In the genomic region with DNA sequence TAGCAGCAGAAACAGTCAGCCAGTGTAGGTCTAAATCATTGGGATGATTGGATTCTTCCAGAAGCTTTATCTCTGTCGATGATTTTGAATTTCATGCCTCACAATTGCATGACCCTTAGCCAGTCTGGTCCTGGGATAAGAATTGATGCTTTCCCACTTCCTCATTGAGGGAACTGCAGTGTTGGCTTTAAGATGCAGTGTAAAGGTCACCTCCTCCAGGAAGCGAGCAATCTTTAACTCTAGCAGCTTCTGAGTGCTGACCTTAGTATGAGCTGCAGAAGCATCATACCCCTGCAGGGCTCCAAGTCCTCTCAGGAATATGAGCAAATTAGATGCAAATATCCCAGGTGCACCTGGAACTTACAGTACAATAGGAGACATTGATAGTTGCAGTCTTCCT, we compare ENCODE assay signal across 27 mouse cellular contexts.
DNase-seq lines count a peak whose midpoint lies in the region; ATAC-seq and TF ChIP-seq lines count a peak whose summit lies in the region.
"Had no signal": no experiment of that assay in that cellular context is flagged by ENCODE, and none has a peak within 500 bp of the region (broad histone marks: within the 10 kb centered on the region; RNA-seq: fewer than 3 reads in every experiment).

No protein-coding gene starts in this region.

- H3K4me1 ChIP-seq in CH12.LX (ENCODE audit: control insufficient read depth in 1 of 2, insufficient read depth in 2 of 2): peaks cover 21 to 92% of the 10 kb centered on the region in 2 experiments
- H3K4me1 ChIP-seq in intestine, postnatal 0 days (replicated peaks; ENCODE audit: control insufficient read depth, insufficient read depth, low read length): no peaks in the 10 kb centered on the region
- H3K4me1 ChIP-seq in forebrain, embryonic 11.5 days (replicated peaks; ENCODE audit: control insufficient read depth, insufficient read depth, low read length): no peaks in the 10 kb centered on the region
- H3K4me1 ChIP-seq: forebrain, embryonic 12.5 days; forebrain, embryonic 15.5 days had no signal

- peaks cover 63 to 92% of the 10 kb centered on the region in 2 experiments for H3K36me3 ChIP-seq in CH12.LX (replicated peaks in 1 of 2; ENCODE audit: control insufficient read depth in 1 of 2, insufficient read depth in 1 of 2, low read length in 1 of 2)
- H3K36me3 ChIP-seq in intestine, postnatal 0 days (ENCODE audit: control insufficient read depth, insufficient read depth): no peaks in the 10 kb centered on the region
- H3K36me3 ChIP-seq in forebrain, embryonic 11.5 days (ENCODE audit: control insufficient read depth, insufficient read depth, low read length): no peaks in the 10 kb centered on the region
- H3K36me3 ChIP-seq: embryonic facial prominence, embryonic 12.5 days; embryonic facial prominence, embryonic 15.5 days; forebrain, embryonic 12.5 days; forebrain, embryonic 15.5 days; heart, embryonic 10.5 days; heart, embryonic 13.5 days had no signal

- DNase-seq in CH12.LX (ENCODE audit: extremely low read depth) (no peak), R1 (ENCODE audit: low read depth, low spot score) (peak; percentile 54)
- no peak for DNase-seq in forebrain, embryonic 11.5 days (ENCODE audit: low spot score)
- no peak for DNase-seq in left cerebral cortex, adult 2 months (ENCODE audit: extremely low spot score in 1 of 2, low spot score in 2 of 2)
- DNase-seq in lung, adult 18-20 months: no peak
- DNase-seq: adrenal gland, adult 2 months; adrenal gland, postnatal 14 days; B cell, adult 2 months; cerebellum, adult 11 months; cerebellum, adult 2 months; cerebellum, adult 9-11 months; cerebellum, postnatal 25 days; gastrocnemius, postnatal 36 days; heart, adult 2 months; heart, postnatal 14 days; heart, postnatal 4 days had no signal

- no peak for TF ChIP-seq POLR2A in CH12.LX (IDR thresholded peaks at IDR 0.05; ENCODE audit: low read depth, low read length)

- peaks cover 100% of the 10 kb centered on the region for H3K79me2 ChIP-seq in CH12.LX (replicated peaks; ENCODE audit: control insufficient read depth, extremely low read depth, insufficient read depth, poor library complexity, severe bottlenecking)

- no peak for TF ChIP-seq EP300 in CH12.LX (IDR thresholded peaks at IDR 0.05; ENCODE audit: low read length)

- H3K9me3 ChIP-seq in CH12.LX (replicated peaks; ENCODE audit: low read length): peaks cover 8% of the 10 kb centered on the region
- no peaks in the 10 kb centered on the region for H3K9me3 ChIP-seq in intestine, postnatal 0 days (ENCODE audit: control insufficient read depth)
- no peaks in the 10 kb centered on the region for H3K9me3 ChIP-seq in forebrain, embryonic 11.5 days (ENCODE audit: control insufficient read depth, low read length)
- H3K9me3 ChIP-seq: embryonic facial prominence, embryonic 12.5 days; embryonic facial prominence, embryonic 15.5 days; forebrain, embryonic 12.5 days; forebrain, embryonic 15.5 days; heart, embryonic 10.5 days had no signal

- in situ Hi-C loops in CH12.LX (cut with MboI; ENCODE audit: low pct_ligation_motif_present, low pct_unique_long_range_greater_than_20kb, low sequenced_read_pairs): no loop called here

- peak; percentile 59; the same call in 1 of the 2 replicates for ATAC-seq in intestine, postnatal 0 days
- no peak for ATAC-seq in forebrain, embryonic 11.5 days (replicated peaks; ENCODE audit: low FRiP score)
- ATAC-seq: forebrain, embryonic 15.5 days; hindbrain, postnatal 0 days; inflammation-experienced regulatory T-cells, adult 6 months; Patski had no signal

- no peak overlapping the region for H3K27ac ChIP-seq in CH12.LX (ENCODE audit: insufficient read depth, low read depth)
- H3K27ac ChIP-seq in intestine, postnatal 0 days (ENCODE audit: low read depth, low read length): no peak overlapping the region
- H3K27ac ChIP-seq in forebrain, embryonic 11.5 days (ENCODE audit: low read depth, low read length): no peak overlapping the region
- no peak overlapping the region for H3K27ac ChIP-seq in left cerebral cortex, adult 2 months
- H3K27ac ChIP-seq: embryonic facial prominence, embryonic 12.5 days; embryonic facial prominence, embryonic 15.5 days; forebrain, embryonic 12.5 days; forebrain, embryonic 15.5 days; heart, adult 2 months; heart, embryonic 10.5 days; heart, embryonic 13.5 days; hindbrain, embryonic 14.5 days; hindbrain, postnatal 0 days had no signal

- no peak for TF ChIP-seq CTCF in CH12.LX (conservative IDR thresholded peaks at IDR 0.05 in 1 of 2, IDR thresholded peaks at IDR 0.05 in 1 of 2; ENCODE audit: low read depth in 2 of 2, low read length in 2 of 2)
- TF ChIP-seq CTCF in intestine, postnatal 0 days (IDR thresholded peaks at IDR 0.05; ENCODE audit: low read depth): no peak
- no peak for TF ChIP-seq CTCF in left cerebral cortex, adult 2 months (IDR thresholded peaks at IDR 0.05)

- no peaks in the 10 kb centered on the region for H3K27me3 ChIP-seq in CH12.LX (replicated peaks)
- no peaks in the 10 kb centered on the region for H3K27me3 ChIP-seq in intestine, postnatal 0 days (replicated peaks; ENCODE audit: control insufficient read depth, insufficient read depth, low read length)
- no peaks in the 10 kb centered on the region for H3K27me3 ChIP-seq in forebrain, embryonic 11.5 days (ENCODE audit: control insufficient read depth, insufficient read depth, low read length)
- H3K27me3 ChIP-seq: embryonic facial prominence, embryonic 12.5 days; embryonic facial prominence, embryonic 15.5 days; forebrain, embryonic 12.5 days; forebrain, embryonic 15.5 days; heart, embryonic 13.5 days; Patski had no signal

- no peak for TF ChIP-seq RAD21 in CH12.LX (IDR thresholded peaks at IDR 0.05; ENCODE audit: low read depth, low read length)

- dilution Hi-C loops in CH12.LX (cut with MboI; ENCODE audit: extremely low pct_ligation_motif_present, extremely low pct_unique_long_range_greater_than_20kb, low sequenced_read_pairs): no loop called here

- intact Hi-C loops in left cerebral cortex, adult 2 months (cut with DNase I): no loop called here

- no peak overlapping the region for H3K9ac ChIP-seq in CH12.LX (ENCODE audit: insufficient read depth, low read depth)
- no peak overlapping the region for H3K9ac ChIP-seq in intestine, postnatal 0 days (ENCODE audit: low read depth, low read length)
- no peak overlapping the region for H3K9ac ChIP-seq in forebrain, embryonic 11.5 days (ENCODE audit: low read length)
- H3K9ac ChIP-seq: embryonic facial prominence, embryonic 12.5 days; embryonic facial prominence, embryonic 15.5 days; forebrain, embryonic 12.5 days; forebrain, embryonic 15.5 days; heart, embryonic 13.5 days; hindbrain, embryonic 14.5 days had no signal

- no peak overlapping the region for H3K4me3 ChIP-seq in CH12.LX (replicated peaks in 1 of 3; ENCODE audit: low read depth in 2 of 3, low read length in 2 of 3, poor library complexity in 1 of 3)
- H3K4me3 ChIP-seq in intestine, postnatal 0 days (ENCODE audit: low read depth, low read length): no peak overlapping the region
- H3K4me3 ChIP-seq in forebrain, embryonic 11.5 days (ENCODE audit: low read depth, low read length): no peak overlapping the region
- no peak overlapping the region for H3K4me3 ChIP-seq in left cerebral cortex, adult 2 months
- H3K4me3 ChIP-seq: embryonic facial prominence, embryonic 12.5 days; embryonic facial prominence, embryonic 15.5 days; forebrain, embryonic 12.5 days; forebrain, embryonic 15.5 days; heart, adult 2 months; heart, embryonic 10.5 days; heart, embryonic 13.5 days had no signal

- 24% methylated on average over 2 of the region's 2 CpGs for WGBS in intestine, postnatal 0 days
- 87% methylated on average over 2 of the region's 2 CpGs for WGBS in forebrain, embryonic 11.5 days

- no peak overlapping the region for H3K4me2 ChIP-seq in CH12.LX (ENCODE audit: insufficient read depth, low read depth, poor library complexity, severe bottlenecking)
- H3K4me2 ChIP-seq in intestine, postnatal 0 days (replicated peaks; ENCODE audit: low read depth): no peak overlapping the region
- H3K4me2 ChIP-seq in forebrain, embryonic 11.5 days (ENCODE audit: low read depth, low read length, severe bottlenecking): no peak overlapping the region
- H3K4me2 ChIP-seq: embryonic facial prominence, embryonic 12.5 days; embryonic facial prominence, embryonic 15.5 days; forebrain, embryonic 12.5 days; forebrain, embryonic 15.5 days; heart, embryonic 13.5 days; hindbrain, embryonic 14.5 days had no signal

TF ChIP-seq in CH12.LX, 34 proteins besides CTCF, POLR2A, EP300 and RAD21:
- TF ChIP-seq MYC (IDR thresholded peaks at IDR 0.05; ENCODE audit: low read depth, low read length) (no peak), MXI1 (IDR thresholded peaks at IDR 0.05; ENCODE audit: low read depth, low read length) (0 out of 2 replicates have a peak, but pooled peaks have one; percentile 20)
